Mouse (Mus musculus) bone marrow, adult 2 months (tissue): Measurements from ENCODE around the gene Afap1. TPM values are rescaled to one million over a fixed set of nuclear protein-coding genes. Genes with fewer than 3 reads are reported as not detected.

Experiments
- H3K27ac ChIP-seq: fragments of 200-500 bp; 2 replicates; pipeline ENCODE4 v1.5.1; 2012; ENCODE audit warnings: low read depth, mild to moderate bottlenecking, control low read depth, inconsistent platforms, low read length; ENCODE audit not compliant: control insufficient read depth, poor library complexity, insufficient read depth
- H3K4me1 ChIP-seq: fragments of 200-500 bp; 2 replicates; pipeline ENCODE4 v1.6.1; 2011; ENCODE audit warnings: low read length; ENCODE audit not compliant: control insufficient read depth, insufficient read depth
- H3K4me3 ChIP-seq: fragments of 200-500 bp; replicated peaks from 2 replicates; pipeline ENCODE3; 2011; ENCODE audit warnings: mild to moderate bottlenecking, low read depth, low read length, control low read depth; ENCODE audit not compliant: control insufficient read depth
- CTCF ChIP-seq: fragments of 200-500 bp; IDR thresholded peaks from 2 replicates; pipeline ENCODE4 v1.5.1; 2011; ENCODE audit warnings: low read length, control low read depth; ENCODE audit not compliant: control insufficient read depth, insufficient read depth
- POLR2A ChIP-seq: fragments of 200-500 bp; IDR thresholded peaks from 2 replicates; pipeline ENCODE4 v1.6.1; 2011; ENCODE audit warnings: low read depth, mild to moderate bottlenecking, control low read depth, low read length, borderline replicate concordance; ENCODE audit not compliant: control insufficient read depth
- WGBS: fragments of 180-500 bp; shearing (Covaris S2); methylation state at CpG from one replicate; pipeline ENCODE4 v1.1.7; 2018; 5-methylcytosine and 5-hydroxymethylcytosine counted together
- polyA plus RNA-seq: library from polyadenylated mRNA; stranded (reverse); fragments of >200 nt; gene quantifications from 2 replicates; pipeline ENCODE4 v1.2.4, GENCODE M21; 2011; ENCODE audit warnings: low replicate concordance; ENCODE audit not compliant: missing spikeins, insufficient read depth, insufficient read length

Gene Afap1
- polyA plus RNA-seq, 1 experiment = 5.4 TPM

DNA sequence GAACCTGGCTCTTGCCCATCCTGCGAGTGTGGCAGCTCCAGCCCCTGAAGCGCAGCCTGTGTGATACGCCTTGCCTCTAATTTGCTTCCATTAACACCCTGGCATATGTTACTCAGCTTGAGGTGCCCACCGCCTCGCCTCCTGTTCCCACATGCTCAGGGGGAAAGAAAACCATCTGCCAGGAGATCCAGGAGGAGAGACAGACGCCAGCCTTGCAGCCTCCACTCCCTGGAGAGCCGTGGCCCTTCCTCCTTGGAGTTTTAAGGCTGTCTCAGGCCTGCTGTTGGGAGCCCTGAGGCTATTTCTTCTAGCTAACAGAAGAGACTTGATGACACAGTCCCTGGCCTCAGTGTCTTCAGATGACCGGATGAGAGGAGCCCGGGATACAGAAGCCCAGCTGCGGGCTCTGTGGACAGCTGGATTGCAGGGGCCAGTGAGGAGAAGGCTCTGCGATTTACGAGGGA, 32.1 kb downstream of the Afap1 start:
- H3K4me3 ChIP-seq = no peak overlapping the region
- WGBS = 76% methylated on average over 12 of the region's 12 CpGs
- no peaks in the 10 kb centered on the region; the same call in 1 of the 2 replicates for H3K4me1 ChIP-seq
- no peak overlapping the region for H3K27ac ChIP-seq
- no peak for TF ChIP-seq CTCF
- no peak for TF ChIP-seq POLR2A

DNA sequence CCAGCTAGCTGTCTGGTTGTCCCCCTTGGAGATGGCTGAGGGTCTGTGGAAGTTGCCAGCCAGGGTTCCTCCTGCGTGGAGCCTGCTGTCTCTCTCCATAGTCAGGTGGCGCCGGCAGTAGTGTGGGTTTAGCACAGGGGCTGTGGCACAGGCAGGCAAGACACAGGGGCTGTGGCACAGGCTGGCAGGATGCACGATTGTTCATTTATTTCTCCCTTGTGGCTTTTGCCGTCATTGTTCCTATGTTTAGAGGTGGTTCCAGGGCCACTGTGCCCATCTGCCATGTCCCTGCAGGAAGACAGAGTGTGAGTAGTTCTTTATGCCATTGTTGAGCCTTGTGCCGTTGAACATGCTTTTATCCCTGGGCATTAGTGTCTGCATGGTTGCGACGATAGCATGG, 33.4 kb downstream of the Afap1 start:
- WGBS = 81% methylated on average over 8 of the region's 8 CpGs
- no peak overlapping the region for H3K4me3 ChIP-seq
- TF ChIP-seq POLR2A (no peak), CTCF (no peak)

DNA sequence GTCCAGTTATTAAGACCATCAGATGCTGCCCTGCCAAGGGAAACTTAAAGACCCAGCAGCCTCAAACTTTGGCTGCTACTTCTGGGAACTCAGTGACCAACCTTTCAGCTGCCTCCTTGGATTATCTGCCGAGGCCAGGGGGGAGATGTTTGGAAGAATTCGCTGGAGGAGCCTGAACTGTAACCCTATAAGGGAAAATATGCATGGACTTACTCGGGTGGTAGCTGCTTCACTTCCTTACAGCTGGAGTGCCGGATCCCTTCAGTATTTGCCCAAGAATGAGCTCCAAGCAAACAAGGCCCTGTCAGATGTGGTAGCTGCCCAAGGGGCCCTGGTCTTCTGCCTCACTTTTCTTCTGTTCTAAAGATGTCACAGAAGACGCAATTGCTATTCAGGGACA, 38.2 kb downstream of the Afap1 start:
- no peak overlapping the region for H3K27ac ChIP-seq
- 75% methylated on average over 5 of the region's 5 CpGs for WGBS
- H3K4me3 ChIP-seq = no peak overlapping the region
- H3K4me1 ChIP-seq = no peaks in the 10 kb centered on the region
- TF ChIP-seq POLR2A = no peak
- TF ChIP-seq CTCF = no peak

More for the DNA sequence above, 33.4 kb downstream of the Afap1 start:
- no peaks in the 10 kb centered on the region; the same call in 1 of the 2 replicates for H3K4me1 ChIP-seq
- H3K27ac ChIP-seq = no peak overlapping the region

DNA sequence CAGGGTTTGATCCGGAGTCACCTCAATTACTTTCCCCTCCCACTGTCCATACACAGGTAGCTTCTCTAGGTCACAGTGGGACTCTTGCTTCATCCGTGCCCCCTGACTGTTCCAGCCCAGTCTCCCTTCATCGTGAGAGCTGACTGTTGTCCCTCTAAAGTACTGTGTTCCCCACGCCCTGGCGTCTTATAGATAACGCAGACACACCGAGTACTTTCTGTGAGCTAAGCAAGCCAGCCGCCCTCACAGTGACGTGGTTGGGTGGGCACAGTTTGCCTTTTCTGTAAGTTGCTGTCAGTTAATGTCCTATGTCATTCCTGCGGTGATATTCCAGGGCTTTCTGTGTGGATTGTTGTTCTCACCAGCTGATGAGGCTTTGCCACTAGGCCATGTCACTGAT, 39.9 kb downstream of the Afap1 start:
- Histone ChIP-seq H3K4me1 (no peaks in the 10 kb centered on the region), H3K4me3 (no peak overlapping the region), H3K27ac (no peak overlapping the region)
- 78% methylated on average over 10 of the region's 10 CpGs for WGBS
- TF ChIP-seq POLR2A = no peak
- no peak for TF ChIP-seq CTCF

DNA sequence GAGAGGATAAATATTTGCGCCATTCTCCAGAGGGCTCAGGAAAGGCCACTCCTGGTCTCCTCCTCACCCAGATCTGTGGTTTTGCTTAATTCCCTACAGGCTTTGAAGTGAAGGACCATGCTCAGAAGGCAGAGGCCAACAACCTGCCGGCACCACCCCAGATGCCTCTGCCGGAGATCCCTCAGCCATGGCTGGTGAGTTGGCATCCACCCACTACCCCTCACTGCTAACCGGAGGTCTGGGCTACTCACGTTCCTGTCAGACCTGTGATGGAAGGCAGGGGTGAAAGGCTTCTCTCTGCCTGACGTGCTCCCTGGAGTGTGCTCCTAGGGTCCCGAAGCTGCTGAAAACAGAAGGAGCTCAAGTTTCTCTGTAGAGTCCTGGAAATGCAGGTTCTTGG, 42.8 kb downstream of the Afap1 start:
- H3K27ac ChIP-seq = no peak overlapping the region
- 85% methylated on average over 7 of the region's 7 CpGs for WGBS
- H3K4me1 ChIP-seq = no peaks in the 10 kb centered on the region
- H3K4me3 ChIP-seq = no peak overlapping the region
- no peak for TF ChIP-seq CTCF
- TF ChIP-seq POLR2A = no peak

DNA sequence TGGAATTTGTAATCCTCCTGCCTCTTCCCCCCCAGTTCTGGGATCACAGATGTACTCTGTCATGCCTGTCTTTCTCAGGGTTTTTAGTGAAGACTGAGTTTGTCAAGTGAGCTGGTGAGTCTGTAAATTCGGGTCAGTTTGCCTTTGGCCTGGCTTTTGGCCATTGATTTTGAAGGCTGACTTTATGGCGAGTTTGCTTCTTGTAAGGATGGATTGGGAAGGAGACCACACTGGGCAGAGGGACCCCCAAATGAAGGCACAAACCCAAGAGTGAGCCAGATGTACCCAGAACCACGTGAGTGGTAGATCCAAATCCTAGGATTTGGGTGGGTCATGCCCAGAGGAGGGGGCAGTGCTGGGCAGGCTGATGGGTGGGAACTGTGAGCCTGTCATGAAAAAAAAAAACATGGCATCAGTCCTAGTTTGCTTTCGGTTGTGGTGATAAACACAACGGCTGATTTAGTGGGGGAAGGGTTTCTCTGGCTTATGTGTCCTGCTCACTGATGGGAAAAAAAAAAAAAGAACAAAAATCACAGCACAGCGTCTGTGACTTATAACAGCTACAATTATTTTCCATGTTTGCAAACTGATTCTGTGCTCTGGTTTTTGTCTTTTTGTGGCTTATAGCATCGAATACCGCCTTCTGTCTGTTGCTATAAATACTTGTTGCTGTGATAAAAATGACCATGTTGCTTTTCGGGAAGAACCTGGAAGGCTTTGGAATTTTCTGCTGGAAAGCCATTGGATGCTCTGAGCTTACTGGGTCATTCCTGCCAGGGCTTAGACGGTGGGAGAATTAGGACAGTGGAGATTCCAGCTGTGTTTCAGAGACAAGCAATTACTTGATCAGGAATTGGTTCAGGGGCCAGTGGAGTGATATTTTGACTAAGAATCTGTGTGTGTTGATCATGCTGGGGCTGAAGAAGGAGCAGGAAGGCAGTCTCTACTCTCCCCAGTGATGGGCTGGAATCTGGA, 45.4 kb downstream of the Afap1 start:
- Histone ChIP-seq H3K27ac (no peak overlapping the region; the same call in 1 of the 2 replicates), H3K4me3 (no peak overlapping the region), H3K4me1 (no peaks in the 10 kb centered on the region)
- no peak for TF ChIP-seq POLR2A
- no peak for TF ChIP-seq CTCF
- WGBS = 64% methylated on average over 10 of the region's 10 CpGs

DNA sequence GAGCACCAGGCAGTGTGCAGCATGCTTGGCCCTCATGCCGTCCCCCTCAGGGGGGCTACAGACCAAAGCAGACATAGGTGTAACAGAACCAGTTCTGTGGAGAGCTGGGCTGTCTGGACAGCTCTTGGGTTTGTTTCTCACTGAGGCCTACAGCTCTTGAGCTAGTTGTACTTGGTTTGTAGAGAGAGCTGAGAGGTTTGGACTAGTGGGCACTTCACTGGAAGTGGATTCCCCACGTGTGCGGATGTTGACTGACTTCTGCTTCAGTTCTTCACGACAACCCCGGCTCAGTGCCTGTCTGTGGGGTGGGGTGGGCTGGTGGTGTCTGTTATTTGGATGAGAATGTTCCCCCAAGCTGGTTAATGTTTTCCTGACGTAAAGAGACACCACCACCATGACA, 46.8 kb downstream of the Afap1 start:
- Histone ChIP-seq H3K4me1 (no peaks in the 10 kb centered on the region), H3K4me3 (no peak overlapping the region), H3K27ac (no peak overlapping the region)
- TF ChIP-seq POLR2A = no peak
- TF ChIP-seq CTCF = no peak
- 84% methylated on average over 6 of the region's 6 CpGs for WGBS

DNA sequence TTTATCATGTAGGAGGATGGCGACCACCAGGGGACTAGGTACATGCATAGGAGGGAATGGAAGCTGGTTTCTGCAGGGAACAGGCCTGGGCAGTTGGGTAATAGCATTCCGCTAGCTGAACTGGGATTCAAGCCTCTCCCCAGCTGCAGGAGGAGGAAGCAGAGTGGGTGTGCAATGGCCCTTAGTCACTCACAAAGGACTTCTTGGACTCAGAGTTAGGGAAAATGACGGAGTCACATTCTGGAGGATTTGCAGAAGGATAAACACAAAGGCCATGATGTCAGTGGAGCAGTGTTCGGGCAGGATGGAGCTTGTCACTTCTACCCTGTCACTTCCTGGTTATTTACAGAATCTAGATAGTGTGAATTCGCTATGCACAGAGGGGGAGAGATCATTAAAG, 50.4 kb downstream of the Afap1 start:
- no peak for TF ChIP-seq POLR2A
- TF ChIP-seq CTCF = no peak
- WGBS = 79% methylated on average over 5 of the region's 5 CpGs
- H3K4me1 ChIP-seq = no peaks in the 10 kb centered on the region
- no peak overlapping the region for H3K27ac ChIP-seq
- no peak overlapping the region for H3K4me3 ChIP-seq

DNA sequence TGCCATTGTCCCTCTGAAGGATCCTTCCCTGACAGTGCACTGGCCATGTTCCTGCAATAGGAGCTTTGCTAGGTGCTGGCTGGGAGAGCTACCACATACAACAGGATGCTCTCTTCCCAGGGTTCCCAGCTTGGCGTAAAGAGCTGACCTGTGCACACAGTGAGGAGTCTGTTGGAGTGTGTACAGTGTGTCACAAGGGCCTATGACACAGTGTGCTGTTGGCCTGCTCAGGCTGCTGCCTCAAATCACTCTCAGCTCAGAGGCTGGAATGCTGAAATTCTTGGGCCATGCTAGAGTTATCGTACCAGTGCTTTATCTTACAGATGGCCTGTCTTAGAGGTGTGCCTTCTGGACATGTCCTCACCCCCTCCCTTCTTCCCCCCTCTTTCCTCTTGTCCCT, 53.7 kb downstream of the Afap1 start:
- Histone ChIP-seq H3K4me1 (no peaks in the 10 kb centered on the region), H3K4me3 (no peak overlapping the region), H3K27ac (no peak overlapping the region)
- WGBS = 79% methylated on average over 2 of the region's 2 CpGs
- TF ChIP-seq CTCF (no peak), POLR2A (no peak)
